Mouse (Mus musculus): ENCODE measurements around the gene Zc3hc1.

- TF ChIP-seq CTCF (IDR thresholded peaks at IDR 0.05; ENCODE audit: low read depth, low read length) (no peak), POLR2A (IDR thresholded peaks at IDR 0.05; ENCODE audit: borderline replicate concordance, low read depth, low read length) (no peak)
These were observed 27.0 kb downstream of the Zc3hc1 start for GRCm38 (mm10) chr6:30363808-30364207.

Measured in bone marrow macrophage, adult 2 months (primary cell).